Mouse (Mus musculus) left cerebral cortex, adult 18-20 months (tissue): Measurements from ENCODE around the gene Papss2. TPM values are rescaled to one million over a fixed set of nuclear protein-coding genes. Genes with fewer than 3 reads are reported as not detected.

Experiments
- DNase-seq, 2 experiments: peaks; one replicate each; pipeline ENCODE4 v3.0.0; 2021 to 2022; ENCODE audit warnings: low spot score in 2 of 2, mixed read lengths in 1 of 2
- total RNA-seq, 2 experiments: library from RNA; stranded (reverse); gene quantifications; 2 replicates each; pipeline ENCODE4 v1.2.3; 2021

Papss2 gene
- total RNA-seq, 2 experiments from 2014 or later, result 10.5 to 10.8 TPM

DNA sequence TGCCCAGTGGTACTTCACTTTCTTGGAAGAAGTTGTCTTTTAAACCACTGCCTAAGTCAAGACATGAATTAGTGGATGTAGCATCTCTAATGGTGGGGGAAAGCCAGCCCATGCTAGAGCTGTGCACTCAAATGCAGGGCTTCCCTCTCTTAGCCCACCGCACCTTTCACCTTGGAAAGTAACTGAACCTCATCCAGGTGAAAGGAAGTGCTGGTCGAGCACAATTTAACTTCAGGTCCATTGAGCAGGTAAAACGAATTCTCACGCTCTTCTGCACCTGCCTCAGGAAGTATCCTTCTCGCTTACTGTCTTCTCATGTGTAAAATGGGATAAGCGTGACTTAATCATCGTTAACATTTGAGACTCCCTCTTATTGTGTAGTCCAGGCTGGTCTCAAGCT is 3.4 kb downstream of the Papss2 start:
- DNase-seq, result no peak

DNA sequence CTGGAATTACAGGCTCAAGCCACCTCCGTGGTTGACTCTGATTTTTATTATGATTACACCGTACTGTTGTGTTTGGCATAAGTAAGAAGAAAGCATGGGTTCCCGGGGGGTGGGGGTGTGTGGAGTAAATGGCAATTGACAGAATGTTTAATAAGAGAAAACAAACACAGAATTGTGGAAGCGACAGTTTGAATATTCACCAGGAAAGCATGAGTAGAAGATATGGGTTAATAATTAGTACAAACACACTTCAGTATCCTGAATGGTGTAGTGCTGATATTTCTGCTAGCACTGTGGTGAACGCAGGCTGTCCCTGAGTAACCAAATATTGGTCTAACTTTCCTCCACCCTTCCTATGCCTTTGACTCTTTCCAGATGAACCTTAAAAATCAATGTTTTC is 3.8 kb downstream of the Papss2 start:
- no peak for DNase-seq

DNA sequence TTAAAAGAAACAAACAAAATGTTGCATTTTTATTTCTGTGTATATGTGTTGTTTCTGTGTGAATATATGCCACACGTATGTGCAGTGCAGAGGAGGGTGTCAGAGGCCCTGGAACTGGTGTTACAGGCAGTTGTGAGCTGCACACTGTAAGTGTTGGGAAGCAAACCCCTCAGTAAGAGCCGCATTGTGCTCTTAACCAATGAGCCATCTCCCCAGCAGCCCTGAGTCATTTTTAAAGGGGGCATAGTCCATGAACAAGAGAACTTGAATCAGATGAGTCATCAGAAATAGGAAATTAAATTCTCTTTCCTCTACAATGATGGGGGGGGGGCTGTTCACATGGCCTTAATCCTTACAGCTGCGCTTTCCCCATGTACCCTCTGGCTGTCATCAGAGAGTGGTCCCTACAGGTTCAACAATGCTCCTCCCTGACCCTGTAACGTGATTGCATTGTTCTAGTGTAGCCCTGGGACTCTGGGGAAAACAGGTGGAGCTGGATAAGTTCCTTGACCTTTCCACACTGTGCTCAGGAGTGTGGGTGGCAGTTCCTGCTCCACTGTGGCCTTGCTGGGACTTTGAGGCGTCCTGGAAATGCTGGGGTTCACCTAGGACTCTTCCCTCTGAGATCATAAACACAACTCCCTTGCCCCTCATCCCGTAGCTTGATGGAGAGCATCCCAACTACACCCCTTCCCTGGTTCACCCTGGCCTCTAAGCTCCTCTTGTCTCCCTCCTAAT is 5.6 kb downstream of the Papss2 start:
- no peak for DNase-seq

DNA sequence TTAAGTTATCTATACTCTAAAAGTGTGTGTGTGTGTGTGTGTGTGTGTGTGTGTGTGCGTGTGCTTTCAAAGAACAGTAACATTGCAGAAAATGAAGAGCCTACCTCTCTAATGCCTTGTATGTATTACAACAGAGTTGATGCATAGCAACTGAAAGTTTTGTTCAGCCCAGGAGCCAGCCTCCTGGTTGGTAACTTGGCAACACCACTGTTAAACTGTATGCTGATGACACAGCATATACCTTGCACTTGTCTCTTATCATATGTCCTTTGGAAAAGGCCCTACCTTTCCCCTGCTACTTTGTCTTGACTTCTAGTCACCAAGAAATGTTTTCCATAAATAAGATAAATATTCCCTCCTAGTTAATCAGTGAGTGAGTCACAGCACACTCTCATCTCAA is 7.9 kb downstream of the Papss2 start:
- DNase-seq, result no peak

DNA sequence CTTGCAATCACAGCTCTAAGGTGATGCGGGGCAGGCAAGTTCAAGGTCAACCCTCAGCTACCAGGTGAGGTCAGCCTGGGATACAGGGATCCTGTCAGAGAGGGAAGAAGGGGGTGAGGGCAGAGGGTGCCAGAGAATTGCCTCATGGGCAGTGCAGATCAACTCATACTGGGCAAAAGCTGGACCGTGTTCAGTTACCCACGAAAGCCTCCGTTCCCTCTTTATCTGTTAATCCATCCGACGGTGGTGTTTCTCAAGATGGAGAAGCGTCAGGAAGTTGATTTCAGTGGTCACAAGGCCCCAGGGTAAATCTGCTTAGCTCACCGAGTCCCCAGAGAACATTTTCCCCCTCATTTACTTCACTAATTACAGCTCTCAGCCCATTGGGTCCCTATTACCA is 8.5 kb downstream of the Papss2 start:
- DNase-seq, result no peak

DNA sequence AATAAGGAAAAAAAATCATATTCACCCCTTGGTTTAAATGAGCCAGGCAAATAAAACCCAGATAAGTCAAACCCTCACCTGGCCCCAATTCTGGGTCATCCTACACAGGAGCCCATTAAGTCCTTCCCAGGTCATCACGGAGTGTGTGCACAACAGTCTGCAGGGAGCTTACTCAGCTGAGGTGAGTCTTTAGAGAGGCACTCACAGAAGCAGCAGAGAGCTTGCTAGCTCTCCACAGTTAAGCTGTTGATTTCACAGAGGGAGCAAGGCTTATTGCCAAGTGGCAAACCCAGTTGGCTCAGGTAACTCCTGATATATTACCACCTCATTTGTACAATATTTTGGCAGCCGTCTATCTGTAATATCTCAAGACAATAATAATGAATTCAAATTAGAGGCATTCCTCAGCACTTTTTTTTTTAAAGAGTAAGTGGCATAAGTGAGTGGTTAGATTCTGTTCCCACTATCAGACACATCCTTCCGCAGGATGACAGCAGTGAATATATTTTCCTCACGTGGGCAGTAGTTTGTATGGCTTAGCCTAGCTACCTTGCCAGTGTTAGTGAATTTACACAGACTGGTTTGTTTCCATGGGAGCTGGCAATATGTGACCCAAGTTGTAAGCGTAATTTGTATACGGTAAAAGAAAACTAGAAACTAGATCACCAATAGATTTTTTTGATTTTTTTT is 9.1 kb downstream of the Papss2 start:
- no peak for DNase-seq

DNA sequence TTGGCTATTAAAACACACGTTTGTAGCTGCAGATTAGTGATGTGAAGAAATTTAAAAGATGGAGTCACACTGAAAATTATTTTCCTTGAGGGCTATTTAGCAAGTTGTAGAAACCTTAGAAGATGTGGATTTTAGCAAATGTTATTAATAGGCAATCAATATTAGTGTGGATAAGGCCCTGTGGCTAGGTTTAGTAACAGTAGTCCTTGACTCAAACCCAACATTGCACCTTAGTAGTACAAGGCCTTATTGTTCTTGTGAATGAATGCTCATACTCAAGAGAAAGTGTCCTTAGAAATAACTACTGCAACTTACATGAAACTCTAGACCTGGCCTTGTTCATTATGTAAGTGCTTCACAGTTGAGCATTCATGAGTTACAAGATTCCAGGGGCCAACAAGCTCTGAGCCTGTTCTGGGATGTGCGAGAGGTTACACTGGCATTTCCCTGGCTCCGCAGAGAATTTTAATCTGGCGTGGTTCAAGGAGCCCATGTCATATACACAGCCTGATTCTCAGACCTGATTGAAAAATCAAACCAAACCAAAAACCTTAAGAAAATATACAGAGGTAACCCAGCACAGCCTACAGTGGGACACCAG is 10.7 kb downstream of the Papss2 start:
- no peak for DNase-seq

DNA sequence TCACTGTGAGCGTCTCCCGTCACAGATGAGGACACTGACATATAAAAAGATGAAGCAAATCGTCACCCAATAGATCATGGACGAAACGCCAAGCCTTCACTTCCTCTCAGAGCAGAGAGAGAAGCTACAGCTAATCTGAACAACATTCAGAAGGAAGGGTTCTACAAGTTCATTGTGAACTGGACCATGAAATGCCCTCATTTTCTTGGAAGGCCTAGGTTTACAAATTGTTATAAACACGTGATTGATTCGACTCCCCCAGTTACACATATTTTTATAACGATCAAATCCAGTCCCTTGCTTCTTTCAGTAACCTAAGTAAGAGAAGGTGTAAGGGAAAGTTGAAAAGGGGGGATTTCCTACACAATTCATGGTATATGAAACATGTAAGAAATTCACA is 11.4 kb downstream of the Papss2 start:
- DNase-seq, result no peak

DNA sequence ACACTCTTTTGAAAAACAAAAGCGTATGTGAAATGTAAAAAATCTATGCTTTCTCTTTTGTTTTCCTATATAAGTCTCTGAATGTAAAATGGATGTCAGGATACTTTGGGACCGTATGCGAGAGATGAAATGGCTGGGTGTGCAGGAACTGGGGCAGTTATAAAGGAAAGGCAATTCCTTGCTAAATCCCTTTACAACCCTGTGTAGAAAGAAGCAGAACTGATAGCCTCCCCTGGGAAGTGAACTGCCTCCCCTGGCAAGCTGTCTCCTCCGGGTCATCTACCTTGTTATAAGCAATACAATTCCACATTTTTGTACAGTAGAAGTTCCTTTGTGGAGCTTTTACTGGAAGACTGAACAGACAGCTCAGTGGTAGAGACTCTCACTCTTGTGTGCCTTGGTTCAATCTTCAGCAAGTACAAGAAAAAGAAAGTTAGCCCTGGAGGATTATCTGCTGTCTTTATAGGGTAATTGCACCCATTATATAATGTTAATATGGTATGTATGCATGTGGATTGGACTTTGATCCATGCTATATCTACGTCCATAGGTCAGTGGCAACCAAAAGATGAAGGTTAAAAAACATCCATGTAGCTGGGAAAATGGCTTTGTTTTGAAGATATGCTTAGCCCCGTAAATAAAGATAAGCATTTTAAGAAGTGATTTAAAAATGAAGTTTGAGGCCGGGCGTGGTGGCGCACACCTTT is 15.9 kb downstream of the Papss2 start:
- DNase-seq, result no peak

DNA sequence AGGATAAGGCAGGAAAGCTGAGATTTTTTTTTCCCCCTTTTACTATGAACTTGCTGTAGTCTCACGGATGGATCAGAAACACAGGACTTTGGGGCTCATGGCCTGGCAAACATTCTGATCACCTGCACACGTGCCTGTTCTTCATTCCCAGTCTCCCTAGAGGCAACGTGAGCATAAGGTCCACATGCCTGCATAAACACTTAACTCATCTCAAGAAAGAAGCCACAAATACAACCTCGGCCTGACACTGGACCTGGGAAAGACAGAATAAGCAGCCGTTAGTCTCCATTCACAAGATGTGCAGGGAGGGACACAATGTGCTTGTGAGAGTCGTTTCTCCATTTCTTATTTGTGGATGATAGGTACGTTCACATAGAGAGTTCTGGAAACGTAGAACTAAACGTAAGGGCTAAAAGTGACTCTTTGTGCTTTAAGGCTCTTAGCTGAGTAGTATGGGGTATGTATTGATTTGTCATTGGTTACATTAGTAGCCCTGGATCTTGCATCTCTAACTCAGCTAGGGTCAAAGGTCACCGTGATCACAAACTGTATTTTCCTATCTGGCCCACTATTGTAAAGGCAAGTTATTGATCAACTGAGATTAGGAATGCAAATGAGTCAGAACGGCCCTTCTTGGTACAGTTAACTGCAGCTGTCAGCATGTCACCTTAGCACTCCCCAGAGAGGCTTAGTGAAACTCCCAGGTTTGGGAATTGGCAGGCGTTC is 18.6 kb downstream of the Papss2 start:
- no peak for DNase-seq

DNA sequence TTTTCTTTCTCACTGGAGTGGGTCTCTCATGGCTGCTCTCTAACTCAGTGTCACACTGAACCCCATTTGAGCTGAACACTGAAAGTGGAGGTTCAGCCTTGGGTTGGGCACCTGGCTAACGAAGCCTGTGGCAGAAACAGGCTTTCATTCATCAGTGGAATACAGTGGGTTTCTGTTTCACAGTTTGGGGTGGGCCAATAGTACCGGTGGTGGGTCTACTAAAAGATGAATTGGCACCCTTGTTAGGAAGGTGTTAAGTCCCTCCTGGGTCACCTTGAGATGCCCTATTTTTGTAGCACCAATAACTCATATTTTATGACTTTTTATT is 19.1 kb downstream of the Papss2 start:
- DNase-seq, result no peak

DNA sequence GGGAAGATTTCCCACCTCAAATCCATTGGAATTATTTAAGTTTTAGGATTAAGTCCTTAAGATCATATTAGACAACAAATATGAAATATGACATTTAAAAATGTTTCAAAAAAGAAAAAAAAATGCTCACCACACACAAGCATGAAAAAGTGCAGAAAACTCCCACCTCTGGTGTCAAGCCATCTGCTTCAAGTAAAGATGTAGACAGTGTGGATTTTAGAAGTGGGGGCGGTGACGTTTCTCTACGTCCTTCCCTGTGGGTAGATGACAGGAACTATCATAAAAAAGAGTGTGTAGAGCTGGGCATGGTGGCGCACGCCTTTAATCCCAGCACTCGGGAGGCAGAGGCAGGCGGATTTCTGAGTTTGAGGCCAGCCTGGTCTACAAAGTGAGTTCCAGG is 21.1 kb downstream of the Papss2 start:
- peak in 1 of 2 experiments; percentile 11 for DNase-seq

DNA sequence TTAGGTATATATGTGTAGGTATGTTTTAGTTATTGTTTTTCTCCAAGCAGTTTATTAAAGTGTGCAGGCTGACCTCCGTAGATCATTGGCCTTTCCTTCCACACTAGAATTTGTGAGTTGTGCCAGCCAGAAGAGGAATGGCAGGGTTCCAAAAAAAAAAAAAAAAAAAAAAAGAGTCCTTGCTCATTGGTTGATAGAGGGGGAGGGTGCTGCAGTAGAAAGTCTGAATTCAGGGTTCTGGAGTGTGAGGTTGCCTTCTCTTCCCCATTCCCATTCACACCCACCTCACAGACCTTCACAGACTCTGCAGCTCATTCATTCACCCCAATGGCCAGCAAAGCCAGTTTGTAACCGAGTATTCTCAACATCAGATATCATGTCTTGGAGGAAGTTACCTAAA is 24.1 kb downstream of the Papss2 start:
- DNase-seq, result no peak

DNA sequence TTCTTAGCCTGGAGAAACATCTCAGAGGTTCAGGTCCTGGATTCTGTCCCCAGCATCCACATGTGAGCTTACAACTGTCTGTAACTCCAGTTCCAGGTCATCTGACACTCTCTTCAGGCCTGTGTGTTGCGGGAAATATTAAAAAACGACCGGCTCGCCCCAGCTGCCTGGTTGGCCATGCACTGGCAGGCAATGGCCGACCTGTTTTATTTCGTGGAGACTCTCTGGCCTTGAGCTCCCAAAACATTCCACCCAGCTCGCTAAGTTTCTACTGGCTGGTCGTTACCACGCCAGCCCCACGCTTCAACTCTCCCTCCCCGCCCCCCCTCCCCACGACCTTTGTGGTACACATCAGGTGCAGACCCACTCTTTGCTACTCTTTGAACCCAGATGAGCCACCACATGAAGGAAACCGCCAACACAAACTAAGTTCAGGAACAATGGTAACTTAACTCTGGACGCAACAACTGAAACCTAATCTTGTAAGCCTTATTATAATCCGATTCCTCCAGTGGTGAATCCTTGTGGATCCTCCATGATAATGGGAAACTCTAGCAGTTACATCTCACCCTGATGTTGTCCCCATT is 25.4 kb downstream of the Papss2 start:
- no peak for DNase-seq

DNA sequence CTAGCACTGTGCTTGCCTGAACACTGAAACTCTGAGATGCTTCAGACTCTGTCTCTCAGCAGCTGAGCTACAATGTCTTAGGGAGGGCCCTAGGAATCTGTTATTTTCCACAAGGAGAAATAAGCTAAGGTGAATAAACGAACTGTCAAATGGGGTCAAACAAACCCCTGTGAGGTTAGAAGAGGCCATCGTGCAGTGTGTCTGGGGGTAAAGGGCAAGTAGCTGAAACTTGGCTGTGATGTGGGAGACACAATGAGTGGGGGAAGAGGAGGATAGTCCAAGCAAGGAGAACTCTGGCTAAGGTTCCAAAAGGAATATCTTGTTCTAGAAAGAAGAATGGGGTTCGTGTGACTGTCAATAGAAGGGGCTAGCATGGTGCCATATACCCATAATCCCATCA is 26.6 kb downstream of the Papss2 start:
- DNase-seq, result no peak

DNA sequence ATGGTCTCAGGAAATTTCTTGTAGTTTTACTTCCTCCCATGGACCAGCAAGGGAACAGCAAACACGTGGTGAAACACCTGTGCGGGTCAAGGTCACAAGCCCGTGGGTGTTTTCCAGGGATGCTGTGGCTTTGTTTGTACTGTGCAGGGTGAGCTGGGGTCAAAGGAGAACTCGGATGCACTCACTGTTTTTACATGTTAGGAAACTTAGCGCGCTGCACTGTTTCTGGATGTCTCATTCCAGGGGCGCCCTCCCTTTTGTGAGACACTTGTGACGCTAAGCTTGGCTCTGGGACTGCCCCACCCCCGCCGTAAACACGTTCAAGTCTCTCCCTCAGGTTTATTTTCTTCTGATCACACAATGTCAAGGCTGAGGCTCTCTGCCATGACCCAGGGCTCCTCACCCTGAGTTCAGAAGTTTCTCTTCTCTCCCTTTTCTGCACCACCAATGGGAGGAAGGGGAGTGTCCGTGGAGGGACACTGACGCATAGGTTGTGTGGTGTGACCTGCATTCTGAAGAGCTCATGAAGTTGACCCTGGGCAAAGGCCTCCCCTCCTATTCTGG is 31.3 kb downstream of the Papss2 start:
- no peak for DNase-seq

DNA sequence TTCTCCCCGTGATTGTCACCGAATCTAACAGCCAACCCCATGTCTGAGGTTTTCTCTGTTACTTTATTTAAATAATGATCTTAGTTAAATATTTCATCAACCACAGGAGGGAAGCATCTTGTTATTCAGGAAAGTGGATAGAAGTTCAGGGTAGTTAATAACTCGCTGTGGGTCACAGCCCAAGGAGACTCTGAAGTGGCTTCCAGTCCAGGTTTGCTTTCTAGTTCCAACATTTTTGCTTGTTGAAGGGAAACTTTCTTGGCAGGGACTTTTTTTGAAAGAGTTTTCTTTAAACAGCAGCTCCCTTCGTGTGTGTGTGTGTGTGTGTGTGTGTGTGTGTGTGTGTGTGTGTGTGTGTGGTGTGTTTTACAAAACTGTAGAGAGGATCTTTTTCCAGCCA is 32.0 kb downstream of the Papss2 start:
- DNase-seq, result no peak

DNA sequence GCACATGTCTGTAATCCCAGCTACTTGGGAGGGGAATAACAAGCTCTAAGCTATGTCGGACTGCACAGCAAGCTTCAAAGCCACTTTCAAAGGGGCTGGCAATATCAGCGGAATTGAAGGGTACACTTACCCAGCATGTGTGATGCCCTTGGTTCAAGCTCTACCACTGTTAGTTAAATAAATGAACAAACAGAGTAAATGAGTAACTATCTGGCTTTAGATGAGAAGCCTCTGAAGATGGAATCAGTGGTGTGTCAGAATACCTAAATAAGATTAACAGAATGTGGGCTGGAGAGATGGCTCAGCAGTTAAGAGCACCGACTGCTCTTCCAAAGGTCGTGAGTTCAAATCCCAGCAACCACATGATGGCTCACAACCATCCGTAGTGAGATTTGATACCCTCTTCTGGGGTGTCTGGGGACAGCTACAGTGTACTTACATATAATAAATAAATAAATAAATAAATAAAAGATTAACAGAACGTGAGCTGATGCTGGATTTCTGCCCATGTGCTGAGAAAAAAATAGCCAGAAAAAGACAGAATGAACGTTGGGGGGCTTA is 33.1 kb downstream of the Papss2 start:
- DNase-seq, result no peak

DNA sequence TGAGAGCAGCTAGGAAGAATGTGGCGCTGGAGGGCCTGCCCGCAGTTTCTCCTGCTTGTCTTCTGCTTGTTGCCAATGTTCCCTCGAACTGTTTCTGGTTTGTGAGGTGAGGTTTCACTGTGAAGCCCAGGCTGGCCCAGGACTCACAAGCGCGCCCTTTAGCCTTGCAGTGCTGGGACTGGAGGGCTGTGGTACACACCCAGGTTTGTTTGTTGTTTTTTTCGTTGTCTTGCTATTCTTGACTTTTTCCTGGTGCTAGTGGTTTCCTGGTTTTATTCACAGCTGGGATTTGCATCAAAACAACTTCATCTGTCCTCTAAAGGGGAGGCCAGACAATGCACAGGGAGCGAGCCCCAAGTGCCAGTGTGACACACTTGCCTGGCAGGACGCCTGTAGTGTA is 39.3 kb downstream of the Papss2 start:
- DNase-seq, result no peak
